Mouse (Mus musculus) inflammation-experienced regulatory T-cells, adult 16 weeks (primary cell): ENCODE data around the gene Det1. TPM values are rescaled to one million over a fixed set of nuclear protein-coding genes. Genes with fewer than 3 reads are reported as not detected.

Experiments
- polyA plus RNA-seq: library from polyadenylated mRNA; unstranded; fragments of 100-300 nt; shearing (Covaris generic); gene quantifications from one replicate; pipeline ENCODE4 v1.2.1, GENCODE M21; 2017

The Det1 gene
- 29.3 TPM for polyA plus RNA-seq

GRCm38 (mm10) chr7:78846737-78847434 lies at the start of gene Det1:
Gene Det1, minus strand, starts transcription at chr7:78847263.

DNA sequence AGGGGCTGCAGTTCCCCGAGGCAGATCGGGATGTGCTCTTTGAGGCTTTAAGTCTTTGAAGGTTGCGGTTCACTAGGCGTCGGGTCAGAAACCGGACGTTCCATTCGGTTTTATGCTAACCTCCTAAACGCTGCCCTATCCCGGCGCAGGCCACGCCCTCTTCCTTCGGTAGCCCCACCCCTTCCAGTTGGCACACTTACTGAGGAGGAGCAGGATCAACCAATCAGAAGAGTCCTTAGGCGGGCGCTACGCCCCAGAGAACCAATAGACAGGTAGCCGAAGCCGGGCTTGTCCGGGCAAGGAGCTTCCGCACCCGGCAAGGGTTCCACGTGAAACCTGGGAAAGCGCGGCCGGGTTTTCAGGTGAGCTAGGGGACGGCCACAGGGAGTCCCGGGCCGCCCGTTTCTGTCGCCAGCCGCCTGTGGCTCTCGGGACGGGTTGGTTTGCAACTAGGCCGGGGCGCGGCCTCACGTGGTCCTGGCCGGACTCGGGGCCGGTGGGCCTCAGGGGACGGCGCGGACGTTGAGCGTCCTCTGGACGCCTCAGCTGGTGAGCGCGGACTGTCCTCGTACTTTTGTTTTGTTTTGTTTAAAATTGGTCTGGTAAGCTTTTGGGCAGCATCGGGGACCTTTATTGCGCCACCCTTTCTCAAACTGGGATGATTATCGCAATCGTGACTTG lies 48.7 kb upstream of the Det1 start, which contains the start of gene Aen:
Gene Aen (plus strand): TSS at position 202 of the 681 bp plus-strand sequence.

GRCm38 (mm10) chr7:78782639-78783581 lies 64.2 kb downstream of the Det1 start, which contains the start of the genes Mrps11 and Mrpl46:
Gene Mrps11, plus strand, starts transcription at chr7:78783119.
Gene Mrpl46, minus strand, starts transcription at chr7:78783531.

Other genes starting within 250 kb of the Det1 start
- gene Ntrk3, start 109.3 kb downstream of the Det1 start, polyA plus RNA-seq: 9.8 TPM
- 46.0 TPM for gene Mrps11, start 64.1 kb downstream of the Det1 start, polyA plus RNA-seq
- 61.7 TPM for gene Mrpl46, start 63.7 kb downstream of the Det1 start, polyA plus RNA-seq
- gene Aen, start 48.6 kb upstream of the Det1 start, polyA plus RNA-seq: 52.1 TPM
- gene Isg20, start 66.2 kb upstream of the Det1 start, polyA plus RNA-seq: 116 TPM
- not detected for gene Acan, start 206.2 kb upstream of the Det1 start, polyA plus RNA-seq